Mouse (Mus musculus): Measurements from ENCODE around the gene Ninj2. TPM values are rescaled to one million over a fixed set of nuclear protein-coding genes. Genes with fewer than 3 reads are reported as not detected.

Gene Ninj2
- polyA plus RNA-seq (2015; fragmentation: Nextera tagmentation; extraction: Ambion mirVana) = 0.22 TPM in 1 of 2 replicates, not detected in the other

DNA sequence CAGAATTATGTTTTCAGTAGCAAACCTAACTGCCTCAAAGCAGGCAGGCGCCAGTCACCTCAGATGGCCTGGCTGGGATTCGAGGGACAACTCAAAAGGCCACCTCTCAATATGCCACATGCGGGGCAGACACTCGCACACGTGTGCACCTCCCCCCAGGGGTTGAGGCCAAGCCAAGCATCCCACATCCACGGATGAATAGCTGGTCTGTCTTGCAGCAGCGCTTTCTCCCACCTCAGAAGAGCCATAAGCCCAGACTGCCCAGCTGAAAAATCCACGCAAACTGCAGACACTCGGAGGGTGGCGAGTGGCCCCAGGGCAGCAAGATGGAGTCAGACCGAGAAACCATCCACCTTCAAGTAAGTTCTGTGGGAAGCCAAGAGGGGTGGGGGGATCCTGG, at the start of gene Ninj2:
Ninj2 (plus strand) TSS at position 251 of the 400 bp plus-strand sequence.

Other genes starting within 250 kb of the Ninj2 start
- gene Erc1, start 245.2 kb upstream of the Ninj2 start, polyA plus RNA-seq (2015; fragmentation: Nextera tagmentation; extraction: Ambion mirVana) = 8.4 and 9.4 TPM in 2 replicates
- 11.0 and 14.3 TPM in 2 replicates for gene Rad52, start 190.7 kb upstream of the Ninj2 start, polyA plus RNA-seq (2015; fragmentation: Nextera tagmentation; extraction: Ambion mirVana)
- gene Wnk1, start 54.7 kb upstream of the Ninj2 start, polyA plus RNA-seq (2015; fragmentation: Nextera tagmentation; extraction: Ambion mirVana) = 36.2 and 47.4 TPM in 2 replicates
- 0.40 and 0.54 TPM in 2 replicates for gene D330020A13Rik, start 201.0 kb downstream of the Ninj2 start, polyA plus RNA-seq (2015; fragmentation: Nextera tagmentation; extraction: Ambion mirVana)
- gene B4galnt3, start 201.2 kb downstream of the Ninj2 start, polyA plus RNA-seq (2015; fragmentation: Nextera tagmentation; extraction: Ambion mirVana) = 0.71 and 1.8 TPM in 2 replicates